Mouse (Mus musculus): ENCODE results near the gene Abcf3. TPM values are rescaled to one million over a fixed set of nuclear protein-coding genes. Genes with fewer than 3 reads are reported as not detected.

Abcf3 gene
- total and polyA plus RNA-seq, 3 experiments = 48.6 to 98.0 (median 55.7) TPM

GRCm38 (mm10) chr16:20530941-20531340 is 17.4 kb upstream of the Abcf3 start:
- in situ Hi-C loops (cut with MboI; ENCODE audit: low pct_ligation_motif_present, low pct_unique_long_range_greater_than_20kb, low sequenced_read_pairs) = no loop called here
- Histone ChIP-seq H3K4me3 (replicated peaks in 1 of 3; ENCODE audit: low read depth in 2 of 3, low read length in 2 of 3, poor library complexity in 1 of 3) (no peak overlapping the region), H3K9ac (ENCODE audit: insufficient read depth, low read depth) (no peak overlapping the region), H3K27ac (ENCODE audit: insufficient read depth, low read depth) (0 out of 2 replicates have a peak overlapping the region, but pooled peaks have one; percentile 3), H3K79me2 (replicated peaks; ENCODE audit: control insufficient read depth, extremely low read depth, insufficient read depth, poor library complexity, severe bottlenecking) (peaks cover 5% of the 10 kb centered on the region), H3K4me2 (ENCODE audit: insufficient read depth, low read depth, poor library complexity, severe bottlenecking) (no peak overlapping the region), H3K27me3 (replicated peaks) (no peaks in the 10 kb centered on the region), H3K36me3 (replicated peaks in 1 of 2; ENCODE audit: control insufficient read depth in 1 of 2, insufficient read depth in 1 of 2, low read length in 1 of 2) (peaks cover 51 to 76% of the 10 kb centered on the region in 2 experiments), H3K4me1 (ENCODE audit: control insufficient read depth in 1 of 2, insufficient read depth in 2 of 2) (peaks cover 2 to 3% of the 10 kb centered on the region in 2 experiments; a peak in 3 of 4 replicates), H3K9me3 (replicated peaks; ENCODE audit: low read length) (no peaks in the 10 kb centered on the region)
- dilution Hi-C loops (cut with MboI; ENCODE audit: extremely low pct_ligation_motif_present, extremely low pct_unique_long_range_greater_than_20kb, low sequenced_read_pairs) = no loop called here
- TF ChIP-seq TCF12 (IDR thresholded peaks at IDR 0.05; ENCODE audit: low read depth, low read length) (no peak), ETS1 (conservative IDR thresholded peaks at IDR 0.05; ENCODE audit: low read depth, low read length) (no peak), SIN3A (IDR thresholded peaks at IDR 0.05; ENCODE audit: low read length) (no peak), USF1 (IDR thresholded peaks at IDR 0.05; ENCODE audit: low read depth, low read length) (no peak), ELF1 (IDR thresholded peaks at IDR 0.05; ENCODE audit: low read depth, low read length) (no peak), RAD21 (IDR thresholded peaks at IDR 0.05; ENCODE audit: low read depth, low read length) (no peak), POLR2AphosphoS2 (IDR thresholded peaks at IDR 0.05; ENCODE audit: low read depth, low read length) (0 out of 2 replicates have a peak, but pooled peaks have one; percentile 33)
- no peak for DNase-seq (ENCODE audit: extremely low read depth)

- Histone ChIP-seq H3K36me3 (replicated peaks in 1 of 2; ENCODE audit: control insufficient read depth in 1 of 2, insufficient read depth in 1 of 2, low read length in 1 of 2) (peaks cover 36 to 58% of the 10 kb centered on the region in 2 experiments), H3K4me3 (replicated peaks in 1 of 3; ENCODE audit: low read depth in 2 of 3, low read length in 2 of 3, poor library complexity in 1 of 3) (peak overlapping the region in 2 of 3 experiments; percentile 32 to 64)
- dilution Hi-C loops (cut with MboI; ENCODE audit: extremely low pct_ligation_motif_present, extremely low pct_unique_long_range_greater_than_20kb, low sequenced_read_pairs) = no loop called here
Observed at GRCm38 (mm10) chr16:20534617-20535295, 13.6 kb upstream of the Abcf3 start.

More at GRCm38 (mm10) chr16:20534617-20535295, 13.6 kb upstream of the Abcf3 start:
- Histone ChIP-seq H3K4me1 (ENCODE audit: control insufficient read depth in 1 of 2, insufficient read depth in 2 of 2) (peaks cover 6 to 25% of the 10 kb centered on the region in 2 experiments), H3K4me2 (ENCODE audit: insufficient read depth, low read depth, poor library complexity, severe bottlenecking) (0 out of 2 replicates have a peak overlapping the region, but pooled peaks have one; percentile 23), H3K79me2 (replicated peaks; ENCODE audit: control insufficient read depth, extremely low read depth, insufficient read depth, poor library complexity, severe bottlenecking) (peaks cover 36% of the 10 kb centered on the region), H3K9ac (ENCODE audit: insufficient read depth, low read depth) (no peak overlapping the region; the same call in 1 of the 2 replicates), H3K9me3 (replicated peaks; ENCODE audit: low read length) (no peaks in the 10 kb centered on the region), H3K27ac (ENCODE audit: insufficient read depth, low read depth) (no peak overlapping the region), H3K27me3 (replicated peaks) (no peaks in the 10 kb centered on the region)
- TF ChIP-seq NELFE (IDR thresholded peaks at IDR 0.05; ENCODE audit: low read depth, low read length) (no peak), E2F4 (IDR thresholded peaks at IDR 0.05; ENCODE audit: insufficient replicate concordance, low read depth, low read length) (no peak), ZC3H11A (IDR thresholded peaks at IDR 0.05; ENCODE audit: low read depth, low read length) (no peak), ZNF384 (IDR thresholded peaks at IDR 0.05; ENCODE audit: low read depth, low read length) (peak; percentile 73; the same call in 1 of the 2 replicates), SMC3 (IDR thresholded peaks at IDR 0.05; ENCODE audit: low read depth, low read length) (no peak), PAX5 (IDR thresholded peaks at IDR 0.05; ENCODE audit: low read length) (no peak), JUND (conservative IDR thresholded peaks at IDR 0.05; ENCODE audit: low read depth, low read length) (no peak; the same call in 1 of the 2 replicates), ELF1 (IDR thresholded peaks at IDR 0.05; ENCODE audit: low read depth, low read length) (no peak; the same call in 1 of the 2 replicates), EP300 (IDR thresholded peaks at IDR 0.05; ENCODE audit: low read length) (no peak)
- in situ Hi-C loops (cut with MboI; ENCODE audit: low pct_ligation_motif_present, low pct_unique_long_range_greater_than_20kb, low sequenced_read_pairs) = no loop called here
- no peak for DNase-seq (ENCODE audit: extremely low read depth)
